Mouse (Mus musculus) olfactory bulb, adult 2 months (tissue): ENCODE results near the gene Tbx18.

Source experiments
- CTCF ChIP-seq: fragments of 200-500 bp; IDR thresholded peaks from 2 replicates; pipeline ENCODE4 v1.5.1; 2012; ENCODE audit warnings: low read depth, mild to moderate bottlenecking, low read length, moderate library complexity; ENCODE audit not compliant: insufficient read depth
- POLR2A ChIP-seq: fragments of 200-500 bp; IDR thresholded peaks from 2 replicates; pipeline ENCODE4 v1.6.1; 2012; ENCODE audit warnings: mild to moderate bottlenecking, low read depth, low read length, moderate library complexity; ENCODE audit not compliant: insufficient read depth

- TF ChIP-seq CTCF, result no peak
- TF ChIP-seq POLR2A, result no peak
Observed at GRCm38 (mm10) chr9:87732416-87733235, 1.6 kb upstream of the Tbx18 start.
